Mouse (Mus musculus): ENCODE measurements around the gene Asb5.

- TF ChIP-seq CTCF (conservative IDR thresholded peaks at IDR 0.05; ENCODE audit: low read length): no peak
- no peak for TF ChIP-seq POU5F1 (IDR thresholded peaks at IDR 0.05; ENCODE audit: borderline replicate concordance, low read length)
- TF ChIP-seq NANOG (IDR thresholded peaks at IDR 0.05; ENCODE audit: borderline replicate concordance, low read length): no peak
These were observed 25.5 kb downstream of the Asb5 start for GRCm38 (mm10) chr8:54554921-54555320.

Data from E14TG2a.4 (cell line).